Mouse (Mus musculus): ENCODE results near the gene Arl15. TPM values are rescaled to one million over a fixed set of nuclear protein-coding genes. Genes with fewer than 3 reads are reported as not detected.

The Arl15 gene
- polyA plus RNA-seq, 1 experiment: 5.4 TPM

DNA sequence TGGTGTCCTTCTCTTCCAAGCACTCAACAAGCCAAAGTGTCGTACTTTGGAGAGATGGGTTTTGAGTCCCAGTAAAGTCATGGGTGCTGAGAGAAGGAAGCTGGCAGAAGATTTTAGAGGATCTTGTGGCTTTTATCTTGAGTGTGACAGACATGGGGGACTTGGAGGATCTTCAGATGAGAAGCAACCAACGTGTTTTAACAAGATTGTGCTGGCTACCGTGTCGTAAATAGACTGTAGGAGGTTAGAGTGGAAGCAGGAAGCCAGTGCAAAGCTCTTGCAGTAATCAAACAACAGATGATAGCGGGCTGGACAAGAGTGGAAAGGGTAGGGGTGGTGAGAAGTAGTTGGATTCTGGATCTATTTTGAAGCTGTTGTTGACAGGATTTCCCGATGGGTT is 109.0 kb downstream of the Arl15 start:
- no peak overlapping the region for H3K27ac ChIP-seq (ENCODE audit: control insufficient read depth, insufficient read depth, low read depth, low read length, poor library complexity)
- H3K4me3 ChIP-seq (replicated peaks; ENCODE audit: control insufficient read depth, low read depth, low read length): no peak overlapping the region
- 70% methylated on average over 6 of the region's 6 CpGs for WGBS
- TF ChIP-seq POLR2A (IDR thresholded peaks at IDR 0.05; ENCODE audit: borderline replicate concordance, control insufficient read depth, low read depth, low read length): no peak
- no peak for TF ChIP-seq CTCF (IDR thresholded peaks at IDR 0.05; ENCODE audit: control insufficient read depth, insufficient read depth, low read length)
- no peaks in the 10 kb centered on the region for H3K4me1 ChIP-seq (ENCODE audit: control insufficient read depth, insufficient read depth, low read length)

DNA sequence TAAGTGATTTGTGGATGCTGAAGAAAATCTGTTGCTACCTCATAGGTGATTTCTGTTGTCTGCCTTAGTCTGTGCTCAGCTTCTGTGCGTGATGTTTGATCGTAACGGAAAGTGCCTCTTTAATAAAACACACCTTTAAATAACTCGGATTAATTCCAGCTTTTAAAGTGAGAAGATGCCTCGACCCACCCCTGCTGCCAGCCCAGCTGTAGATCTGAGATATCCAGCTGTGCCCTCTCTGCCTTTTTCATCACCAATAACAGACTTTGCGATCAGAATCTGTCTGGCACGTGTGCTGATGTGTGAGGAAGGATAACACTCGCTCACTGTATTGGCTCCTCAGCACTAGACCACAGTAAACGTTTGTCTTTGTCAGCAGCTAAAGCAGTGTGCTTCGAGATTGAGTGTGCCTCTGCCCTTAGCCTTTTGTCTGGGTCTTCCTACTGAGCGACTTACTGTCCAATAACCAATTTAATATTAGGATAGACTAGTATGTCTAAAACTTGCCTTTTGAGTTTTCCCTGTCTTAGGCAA is 117.7 kb downstream of the Arl15 start:
- Histone ChIP-seq H3K27ac (ENCODE audit: control insufficient read depth, insufficient read depth, low read depth, low read length, poor library complexity) (no peak overlapping the region), H3K4me1 (ENCODE audit: control insufficient read depth, insufficient read depth, low read length) (no peaks in the 10 kb centered on the region), H3K4me3 (replicated peaks; ENCODE audit: control insufficient read depth, low read depth, low read length) (no peak overlapping the region)
- WGBS: 85% methylated on average over 11 of the region's 11 CpGs
- no peak for TF ChIP-seq CTCF (IDR thresholded peaks at IDR 0.05; ENCODE audit: control insufficient read depth, insufficient read depth, low read length)
- TF ChIP-seq POLR2A (IDR thresholded peaks at IDR 0.05; ENCODE audit: borderline replicate concordance, control insufficient read depth, low read depth, low read length): no peak

DNA sequence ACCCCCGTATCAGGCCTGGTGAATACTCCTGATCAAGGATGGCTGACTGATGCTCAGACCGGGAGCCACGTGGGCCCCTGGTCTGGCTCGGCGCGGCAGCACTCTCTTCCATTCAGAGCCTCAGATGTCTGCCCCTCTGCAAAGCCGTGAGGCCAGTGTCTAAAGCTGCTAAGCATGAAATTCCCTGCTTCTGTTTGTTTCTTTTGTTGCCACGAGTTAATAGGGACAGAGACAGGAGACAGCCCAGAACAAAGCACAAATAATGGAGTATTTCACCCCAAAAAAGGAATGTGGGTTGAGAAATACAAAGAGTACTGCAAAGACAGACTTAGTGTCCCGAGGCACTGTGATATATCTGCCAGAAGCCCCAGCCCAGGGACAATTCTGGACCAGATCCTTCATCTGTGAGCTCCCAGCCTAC is 120.3 kb downstream of the Arl15 start:
- 85% methylated on average over 9 of the region's 9 CpGs for WGBS
- TF ChIP-seq POLR2A (IDR thresholded peaks at IDR 0.05; ENCODE audit: borderline replicate concordance, control insufficient read depth, low read depth, low read length) (no peak), CTCF (IDR thresholded peaks at IDR 0.05; ENCODE audit: control insufficient read depth, insufficient read depth, low read length) (no peak)
- no peak overlapping the region for H3K27ac ChIP-seq (ENCODE audit: control insufficient read depth, insufficient read depth, low read depth, low read length, poor library complexity)
- no peaks in the 10 kb centered on the region; the same call in 1 of the 2 replicates for H3K4me1 ChIP-seq (ENCODE audit: control insufficient read depth, insufficient read depth, low read length)
- H3K4me3 ChIP-seq (replicated peaks; ENCODE audit: control insufficient read depth, low read depth, low read length): no peak overlapping the region

DNA sequence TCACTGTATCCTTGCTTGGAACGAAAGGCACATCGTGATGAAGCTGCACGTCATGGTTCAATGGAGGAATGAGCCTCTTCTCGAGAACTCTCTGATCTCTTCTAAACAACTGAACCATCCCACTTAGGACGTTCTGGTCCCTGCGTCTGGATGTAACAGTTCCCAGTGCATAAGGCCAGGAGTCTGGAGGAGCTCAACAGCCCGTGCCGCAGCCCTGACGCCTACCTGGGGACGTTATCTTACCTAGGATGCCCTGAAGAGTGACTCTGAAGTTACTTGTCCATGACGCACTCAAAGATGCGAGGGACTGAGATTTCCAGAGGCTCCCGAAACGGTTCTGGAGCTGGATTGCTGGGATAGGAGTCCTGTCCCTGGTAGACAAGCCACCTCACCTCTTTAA is 121.4 kb downstream of the Arl15 start:
- no peak for TF ChIP-seq POLR2A (IDR thresholded peaks at IDR 0.05; ENCODE audit: borderline replicate concordance, control insufficient read depth, low read depth, low read length)
- H3K4me1 ChIP-seq (ENCODE audit: control insufficient read depth, insufficient read depth, low read length): no peaks in the 10 kb centered on the region; the same call in 1 of the 2 replicates
- no peak overlapping the region for H3K4me3 ChIP-seq (replicated peaks; ENCODE audit: control insufficient read depth, low read depth, low read length)
- WGBS: 93% methylated on average over 14 of the region's 14 CpGs
- no peak overlapping the region for H3K27ac ChIP-seq (ENCODE audit: control insufficient read depth, insufficient read depth, low read depth, low read length, poor library complexity)

DNA sequence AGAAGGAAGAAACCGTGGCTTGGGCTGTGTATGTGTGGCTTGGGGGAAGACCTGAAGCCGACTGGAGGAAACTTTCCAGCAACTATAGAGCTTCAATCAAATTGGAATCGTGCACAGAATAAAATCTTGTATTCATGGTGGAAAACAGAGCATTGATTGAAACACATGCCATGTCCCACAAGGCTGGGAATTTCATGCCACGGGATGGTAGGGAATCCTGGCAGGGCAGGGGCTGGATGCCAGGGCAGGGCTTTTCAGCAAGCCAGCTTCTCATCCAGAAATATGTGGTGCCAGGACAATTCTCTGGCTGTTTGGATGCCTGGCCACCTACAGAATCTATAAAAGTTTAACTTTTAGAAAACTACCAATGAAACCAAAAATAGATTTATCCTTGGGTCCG is 122.5 kb downstream of the Arl15 start:
- TF ChIP-seq CTCF (IDR thresholded peaks at IDR 0.05; ENCODE audit: control insufficient read depth, insufficient read depth, low read length): no peak
- TF ChIP-seq POLR2A (IDR thresholded peaks at IDR 0.05; ENCODE audit: borderline replicate concordance, control insufficient read depth, low read depth, low read length): no peak

DNA sequence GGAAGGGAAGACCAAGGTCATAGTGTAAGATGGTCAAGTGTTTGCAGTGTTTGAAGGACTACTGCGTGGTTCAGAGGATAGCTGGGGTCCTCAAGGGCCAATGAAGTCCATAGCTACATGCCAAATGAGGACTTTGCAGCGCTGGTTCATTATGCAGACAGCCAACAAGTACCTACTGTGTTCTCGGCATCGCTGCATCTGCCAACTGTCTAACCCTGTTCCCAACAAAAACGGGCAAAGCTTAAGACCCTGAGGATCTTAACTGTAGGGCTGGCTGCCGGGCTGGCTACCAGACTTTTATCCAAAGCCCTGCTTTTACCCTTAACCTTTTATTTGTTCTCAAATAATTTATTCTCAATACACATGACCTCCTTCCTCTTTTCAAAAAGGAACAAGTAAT is 123.1 kb downstream of the Arl15 start:
- no peak overlapping the region for H3K4me3 ChIP-seq (replicated peaks; ENCODE audit: control insufficient read depth, low read depth, low read length)
- H3K27ac ChIP-seq (ENCODE audit: control insufficient read depth, insufficient read depth, low read depth, low read length, poor library complexity): no peak overlapping the region
- no peaks in the 10 kb centered on the region; the same call in 1 of the 2 replicates for H3K4me1 ChIP-seq (ENCODE audit: control insufficient read depth, insufficient read depth, low read length)
- WGBS: 91% methylated on average over 6 of the region's 6 CpGs
- TF ChIP-seq POLR2A (IDR thresholded peaks at IDR 0.05; ENCODE audit: borderline replicate concordance, control insufficient read depth, low read depth, low read length) (no peak), CTCF (IDR thresholded peaks at IDR 0.05; ENCODE audit: control insufficient read depth, insufficient read depth, low read length) (no peak)

More for the DNA sequence above, 122.5 kb downstream of the Arl15 start:
- Histone ChIP-seq H3K27ac (ENCODE audit: control insufficient read depth, insufficient read depth, low read depth, low read length, poor library complexity) (no peak overlapping the region), H3K4me3 (replicated peaks; ENCODE audit: control insufficient read depth, low read depth, low read length) (no peak overlapping the region), H3K4me1 (ENCODE audit: control insufficient read depth, insufficient read depth, low read length) (no peaks in the 10 kb centered on the region; the same call in 1 of the 2 replicates)
- WGBS: 87% methylated on average over 5 of the region's 5 CpGs

DNA sequence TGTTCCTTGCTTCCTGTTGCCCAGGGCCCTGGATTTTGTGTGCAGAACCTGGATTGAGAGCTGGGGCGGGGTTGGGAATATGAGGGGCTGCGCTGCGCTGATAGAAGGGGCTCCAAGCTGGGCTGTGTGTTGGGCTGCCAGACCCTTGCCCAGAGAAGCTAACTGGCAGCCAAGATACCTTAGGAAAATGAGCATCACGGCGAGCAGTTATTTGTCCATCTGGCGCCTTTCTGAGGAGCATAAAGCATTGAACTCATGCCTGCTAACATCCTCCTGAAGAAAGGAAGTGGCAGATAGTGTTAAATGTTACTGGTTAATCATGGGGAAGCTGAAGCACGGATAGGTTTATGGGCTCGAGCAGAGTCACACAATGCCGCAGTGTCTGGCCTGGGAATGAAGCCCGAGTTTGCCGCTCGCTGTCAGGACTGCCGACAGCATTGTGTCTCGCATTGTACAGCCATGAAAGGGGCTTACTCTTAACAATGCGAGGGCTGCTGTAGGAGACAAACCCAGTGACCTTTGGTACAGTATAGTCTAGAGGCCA is 123.6 kb downstream of the Arl15 start:
- Histone ChIP-seq H3K4me1 (ENCODE audit: control insufficient read depth, insufficient read depth, low read length) (no peaks in the 10 kb centered on the region; the same call in 1 of the 2 replicates), H3K4me3 (replicated peaks; ENCODE audit: control insufficient read depth, low read depth, low read length) (no peak overlapping the region), H3K27ac (ENCODE audit: control insufficient read depth, insufficient read depth, low read depth, low read length, poor library complexity) (no peak overlapping the region)
- TF ChIP-seq CTCF (IDR thresholded peaks at IDR 0.05; ENCODE audit: control insufficient read depth, insufficient read depth, low read length) (no peak), POLR2A (IDR thresholded peaks at IDR 0.05; ENCODE audit: borderline replicate concordance, control insufficient read depth, low read depth, low read length) (no peak)
- 90% methylated on average over 15 of the region's 15 CpGs for WGBS

DNA sequence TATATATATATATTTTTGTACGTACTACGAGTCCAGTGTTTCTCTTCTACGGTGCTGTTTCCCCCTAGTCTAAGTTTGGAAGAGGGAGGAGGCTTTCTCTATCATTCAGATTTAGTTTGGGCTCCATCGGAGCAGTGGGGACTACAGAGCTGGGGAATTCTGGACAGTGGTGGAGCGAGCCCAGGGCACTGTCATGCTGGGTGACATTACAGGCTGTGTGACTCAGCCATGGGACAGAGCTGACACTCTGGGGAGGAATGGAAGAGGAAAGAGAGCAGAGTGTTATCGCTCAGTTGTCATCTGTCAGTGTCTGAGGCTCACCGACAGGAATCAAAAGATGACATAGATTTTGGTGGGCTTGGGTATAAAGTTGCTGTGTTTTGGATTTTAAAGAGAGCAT is 124.4 kb downstream of the Arl15 start:
- no peak overlapping the region for H3K27ac ChIP-seq (ENCODE audit: control insufficient read depth, insufficient read depth, low read depth, low read length, poor library complexity)
- TF ChIP-seq CTCF (IDR thresholded peaks at IDR 0.05; ENCODE audit: control insufficient read depth, insufficient read depth, low read length): no peak
- no peaks in the 10 kb centered on the region; the same call in 1 of the 2 replicates for H3K4me1 ChIP-seq (ENCODE audit: control insufficient read depth, insufficient read depth, low read length)
- 96% methylated on average over 7 of the region's 7 CpGs for WGBS
- no peak overlapping the region for H3K4me3 ChIP-seq (replicated peaks; ENCODE audit: control insufficient read depth, low read depth, low read length)

DNA sequence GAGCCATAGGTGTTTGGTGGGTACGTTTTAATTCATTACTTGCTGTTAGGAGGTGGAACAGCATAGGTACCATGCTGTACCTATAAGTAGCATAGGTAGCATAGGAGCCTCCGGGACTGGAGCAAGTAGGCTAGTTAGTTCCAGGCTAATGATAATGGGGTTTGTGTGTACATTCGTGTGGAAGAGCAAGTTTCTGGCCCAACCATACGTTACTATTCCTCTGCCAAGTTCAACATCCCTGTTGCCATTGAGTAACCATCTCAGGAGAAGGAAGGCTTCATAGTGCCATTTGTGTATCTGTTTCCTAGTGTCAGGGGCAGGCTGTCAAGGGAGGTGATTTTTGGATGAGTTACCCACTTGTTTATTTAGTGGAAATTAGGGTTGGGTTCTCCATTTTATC is 141.4 kb downstream of the Arl15 start:
- 86% methylated on average over 4 of the region's 4 CpGs for WGBS

More for the DNA sequence above, 141.4 kb downstream of the Arl15 start:
- TF ChIP-seq CTCF (IDR thresholded peaks at IDR 0.05; ENCODE audit: control insufficient read depth, insufficient read depth, low read length) (no peak), POLR2A (IDR thresholded peaks at IDR 0.05; ENCODE audit: borderline replicate concordance, control insufficient read depth, low read depth, low read length) (no peak)
- Histone ChIP-seq H3K4me3 (replicated peaks; ENCODE audit: control insufficient read depth, low read depth, low read length) (no peak overlapping the region), H3K4me1 (ENCODE audit: control insufficient read depth, insufficient read depth, low read length) (no peaks in the 10 kb centered on the region), H3K27ac (ENCODE audit: control insufficient read depth, insufficient read depth, low read depth, low read length, poor library complexity) (no peak overlapping the region)

Measured in bone marrow, adult 2 months (tissue).